Mouse (Mus musculus) intestine, postnatal 0 days (tissue): ENCODE results near the gene B3gnt3. TPM values are rescaled to one million over a fixed set of nuclear protein-coding genes. Genes with fewer than 3 reads are reported as not detected.
A peak's percentile ranks its signal among the peaks of the same experiment; 100 is the strongest.

Source experiments
- ATAC-seq: fragments of 200-750 bp; cut with Nextera tagmentation; 2 replicates; pipeline ENCODE4 v1.8.0; 2017; ENCODE audit warnings: mild to moderate bottlenecking, moderate TSS enrichment, moderate library complexity
- H3K27ac ChIP-seq: fragments of 300-500 bp; sonication (generic); 2 replicates; pipeline ENCODE4 v1.5.1; 2014; ENCODE audit warnings: mild to moderate bottlenecking, low read depth, low read length, moderate library complexity
- H3K27me3 ChIP-seq: fragments of 300-500 bp; sonication (generic); replicated peaks from 2 replicates; pipeline ENCODE4 v1.6.1; 2014; ENCODE audit warnings: low read length, mixed read lengths; ENCODE audit not compliant: control insufficient read depth, insufficient read depth
- H3K36me3 ChIP-seq: fragments of 300-500 bp; sonication (generic); 2 replicates; pipeline ENCODE4 v1.6.1; 2014; ENCODE audit warnings: mild to moderate bottlenecking, moderate library complexity; ENCODE audit not compliant: control insufficient read depth, insufficient read depth
- H3K4me1 ChIP-seq: fragments of 300-500 bp; sonication (generic); replicated peaks from 2 replicates; pipeline ENCODE4 v1.6.1; 2014; ENCODE audit warnings: antibody characterized with exemption, low read length, mixed read lengths; ENCODE audit not compliant: control insufficient read depth, insufficient read depth
- H3K4me2 ChIP-seq: fragments of 300-500 bp; sonication (generic); replicated peaks from 2 replicates; pipeline ENCODE4 v1.6.1; 2014; ENCODE audit warnings: low read depth, mild to moderate bottlenecking, moderate library complexity
- H3K4me3 ChIP-seq: fragments of 300-500 bp; sonication (generic); 2 replicates; pipeline ENCODE4 v1.5.1; 2014; ENCODE audit warnings: low read depth, low read length
- H3K9ac ChIP-seq: fragments of 300-500 bp; sonication (generic); 2 replicates; pipeline ENCODE4 v1.6.1; 2014; ENCODE audit warnings: mild to moderate bottlenecking, low read depth, low read length
- H3K9me3 ChIP-seq: fragments of 300-500 bp; sonication (generic); 2 replicates; pipeline ENCODE4 v1.6.1; 2016; ENCODE audit warnings: mixed run types; ENCODE audit not compliant: control insufficient read depth
- CTCF ChIP-seq: sonication (generic); IDR thresholded peaks from 2 replicates; pipeline ENCODE4 v1.5.1; 2016; ENCODE audit warnings: low read depth, mild to moderate bottlenecking, control low read depth, antibody characterized with exemption, moderate library complexity
- WGBS: fragments of 180-500 bp; shearing (Covaris S2); extraction: QIAGEN DNeasy Blood & Tissue Kit; methylation state at CpG from one replicate; pipeline ENCODE4 v1.1.7; 2014; 5-methylcytosine and 5-hydroxymethylcytosine counted together
- polyA plus RNA-seq: library from polyadenylated mRNA; unstranded; fragments of >200 nt; fragmentation: Nextera tagmentation; extraction: Ambion mirVana; gene quantifications from 2 replicates; pipeline ENCODE4 v1.2.1, GENCODE M21; 2015

The B3gnt3 gene
- polyA plus RNA-seq, 1 experiment from 2014 or later, result 33.5 TPM

DNA sequence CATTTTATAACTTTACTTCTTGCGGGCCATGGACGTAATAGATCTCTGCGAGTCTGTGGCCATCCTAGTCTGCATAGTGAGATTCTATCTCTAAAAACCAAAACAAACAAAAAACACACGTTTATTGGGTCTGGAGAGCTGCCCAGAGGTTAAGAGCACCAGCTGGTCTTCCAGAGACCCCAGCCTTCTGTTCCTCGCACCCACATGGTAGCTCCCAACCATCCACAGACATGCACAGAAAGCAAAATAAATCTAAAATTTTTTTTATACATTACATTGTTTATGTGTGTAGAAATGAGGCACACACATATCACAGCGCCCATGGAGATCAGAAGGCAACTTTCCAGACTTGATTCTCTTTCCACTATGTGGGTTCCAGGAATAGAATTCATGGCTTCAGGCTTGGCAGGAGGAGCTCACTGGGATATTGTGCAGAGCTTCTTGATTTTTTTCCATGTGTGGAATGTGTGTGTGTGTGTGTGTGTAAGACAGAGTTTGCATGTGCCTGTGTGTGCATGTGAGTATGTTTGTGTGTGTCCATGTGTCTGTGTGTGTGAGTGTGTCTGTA, 29.3 kb downstream of the B3gnt3 start:
- peaks cover 22% of the 10 kb centered on the region for H3K27me3 ChIP-seq
- H3K4me1 ChIP-seq, result 0 out of 2 replicates have a peak, but pooled peaks cover 6% of the 10 kb centered on the region
- no peak overlapping the region for H3K27ac ChIP-seq
- no peaks in the 10 kb centered on the region for H3K36me3 ChIP-seq
- no peak for TF ChIP-seq CTCF
- ATAC-seq, result no peak
- H3K9ac ChIP-seq, result no peak overlapping the region
- H3K4me3 ChIP-seq, result 0 out of 2 replicates have a peak overlapping the region, but pooled peaks have one; percentile 54
- no peaks in the 10 kb centered on the region for H3K9me3 ChIP-seq
- H3K4me2 ChIP-seq, result peak overlapping the region; percentile 97
- 63% methylated on average over 6 of the region's 6 CpGs for WGBS

DNA sequence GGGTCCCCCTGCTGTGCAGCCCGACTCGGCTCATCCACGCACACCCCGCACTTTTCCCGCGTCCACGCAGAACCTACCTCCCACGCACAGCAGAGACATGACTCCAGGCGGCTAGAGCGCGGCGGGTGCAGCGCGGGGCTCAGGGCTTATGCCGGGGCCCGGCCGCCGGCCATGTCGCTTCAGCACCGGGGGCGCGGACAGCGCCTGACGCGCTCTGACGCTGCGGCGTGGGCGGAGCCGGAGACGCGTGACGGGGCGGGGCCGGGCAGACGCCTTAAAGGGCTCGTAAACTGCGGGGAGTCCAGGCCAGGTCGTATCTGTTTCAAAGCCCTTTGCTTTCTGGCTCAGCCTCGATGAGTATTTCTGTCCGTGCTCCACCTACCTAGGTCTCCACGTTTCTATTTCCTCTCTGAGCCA, 30.0 kb downstream of the B3gnt3 start, which contains the start of gene Unc13a:
Unc13a (minus strand) TSS at position 209 of the 417 bp plus-strand sequence.
- peak within 1 kb of the TSS; percentile 54 for H3K4me3 ChIP-seq

DNA sequence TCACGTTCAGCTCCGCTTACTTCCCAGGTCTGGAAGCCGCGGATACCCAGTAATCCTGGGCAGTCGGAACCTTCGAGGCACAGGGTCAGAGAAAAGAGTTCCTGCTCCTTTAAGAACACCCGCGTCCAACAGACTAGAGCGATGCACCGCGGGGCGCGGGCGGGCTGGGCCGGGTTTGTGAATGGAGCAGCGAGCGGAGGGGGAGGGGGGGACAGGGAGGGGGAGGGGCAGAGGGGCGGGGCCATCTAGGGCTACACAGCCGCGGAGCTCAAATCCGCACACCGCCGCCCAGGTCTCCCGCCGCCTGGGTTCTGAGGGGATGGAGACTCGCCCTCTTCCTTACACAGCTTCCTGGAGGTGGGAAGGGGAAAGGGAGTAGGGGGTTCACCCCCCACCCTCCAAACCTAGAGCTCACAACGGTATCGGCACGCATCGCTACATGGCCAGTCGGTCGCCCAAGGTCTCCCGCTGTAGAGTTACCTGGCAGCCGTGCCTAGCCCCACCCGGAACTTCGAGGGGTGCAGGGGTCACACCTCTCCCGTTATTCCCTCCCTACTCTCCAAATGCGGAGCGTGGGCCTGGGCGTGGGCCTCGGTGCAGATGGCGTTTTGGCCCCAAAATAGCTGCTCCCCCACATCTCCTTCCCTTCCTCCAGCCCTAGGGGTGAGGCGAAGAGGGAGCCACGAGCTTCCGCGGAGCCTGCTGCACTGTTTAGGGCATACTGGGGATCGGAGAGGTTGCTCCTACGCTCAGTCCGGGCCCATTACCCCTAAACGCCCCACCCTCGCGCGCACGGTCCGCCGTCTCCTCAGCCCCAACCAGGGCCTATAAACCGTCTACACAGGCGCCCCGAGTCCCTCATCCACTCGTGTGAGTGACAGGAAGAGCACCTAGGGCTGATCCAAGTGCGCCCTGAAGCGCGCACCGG, 30.7 kb downstream of the B3gnt3 start:
- Histone ChIP-seq H3K27ac (no peak overlapping the region), H3K27me3 (peaks cover 31% of the 10 kb centered on the region), H3K4me1 (0 out of 2 replicates have a peak, but pooled peaks cover 6% of the 10 kb centered on the region), H3K4me3 (peak overlapping the region; percentile 54), H3K9ac (no peak overlapping the region), H3K4me2 (peak overlapping the region; percentile 97), H3K9me3 (no peaks in the 10 kb centered on the region), H3K36me3 (no peaks in the 10 kb centered on the region)
- no peak for TF ChIP-seq CTCF
- under 1% methylated on average over 55 of the region's 64 CpGs for WGBS
- ATAC-seq, result peak; percentile 15; the same call in 1 of the 2 replicates

More for the DNA sequence above, 30.0 kb downstream of the B3gnt3 start, which contains the start of gene Unc13a:
- Histone ChIP-seq H3K36me3 (no peaks in the 10 kb centered on the region), H3K4me2 (peak within 1 kb of the TSS; percentile 97), H3K27me3 (peaks cover 27% of the 10 kb centered on the region), H3K9ac (no peak within 1 kb of the TSS), H3K4me1 (0 out of 2 replicates have a peak, but pooled peaks cover 6% of the 10 kb centered on the region), H3K27ac (no peak within 1 kb of the TSS), H3K9me3 (no peaks in the 10 kb centered on the region)
- TF ChIP-seq CTCF, result no peak
- under 1% methylated on average over 42 of the region's 42 CpGs for WGBS
- ATAC-seq, result peak; percentile 59

DNA sequence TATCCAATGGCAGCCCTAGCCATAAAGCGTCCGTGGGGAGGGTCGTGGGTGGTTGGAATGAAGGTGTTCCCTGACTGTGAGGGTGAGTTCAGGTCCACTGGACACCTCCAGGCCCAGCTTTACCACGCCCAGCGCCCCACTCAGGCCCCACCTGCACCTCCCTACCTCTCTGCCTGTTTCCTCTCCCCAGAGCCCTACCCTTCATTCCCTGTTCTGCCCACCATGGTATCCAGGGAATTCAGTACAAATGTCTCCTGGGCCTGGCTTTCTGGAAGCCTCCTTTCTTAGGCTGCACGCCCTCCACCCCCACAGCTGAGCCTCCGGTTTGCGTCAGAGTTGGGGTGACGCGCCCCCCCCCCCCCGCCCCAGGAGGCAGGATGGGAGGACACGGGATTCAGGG, 31.4 kb downstream of the B3gnt3 start:
- Histone ChIP-seq H3K4me1 (0 out of 2 replicates have a peak, but pooled peaks cover 6% of the 10 kb centered on the region), H3K27ac (no peak overlapping the region), H3K27me3 (peaks cover 31% of the 10 kb centered on the region), H3K36me3 (no peaks in the 10 kb centered on the region), H3K9me3 (no peaks in the 10 kb centered on the region), H3K4me3 (peak overlapping the region; percentile 54), H3K9ac (no peak overlapping the region), H3K4me2 (peak overlapping the region; percentile 97)
- WGBS, result 11% methylated on average over 12 of the region's 12 CpGs
- no peak for TF ChIP-seq CTCF
- ATAC-seq, result no peak

DNA sequence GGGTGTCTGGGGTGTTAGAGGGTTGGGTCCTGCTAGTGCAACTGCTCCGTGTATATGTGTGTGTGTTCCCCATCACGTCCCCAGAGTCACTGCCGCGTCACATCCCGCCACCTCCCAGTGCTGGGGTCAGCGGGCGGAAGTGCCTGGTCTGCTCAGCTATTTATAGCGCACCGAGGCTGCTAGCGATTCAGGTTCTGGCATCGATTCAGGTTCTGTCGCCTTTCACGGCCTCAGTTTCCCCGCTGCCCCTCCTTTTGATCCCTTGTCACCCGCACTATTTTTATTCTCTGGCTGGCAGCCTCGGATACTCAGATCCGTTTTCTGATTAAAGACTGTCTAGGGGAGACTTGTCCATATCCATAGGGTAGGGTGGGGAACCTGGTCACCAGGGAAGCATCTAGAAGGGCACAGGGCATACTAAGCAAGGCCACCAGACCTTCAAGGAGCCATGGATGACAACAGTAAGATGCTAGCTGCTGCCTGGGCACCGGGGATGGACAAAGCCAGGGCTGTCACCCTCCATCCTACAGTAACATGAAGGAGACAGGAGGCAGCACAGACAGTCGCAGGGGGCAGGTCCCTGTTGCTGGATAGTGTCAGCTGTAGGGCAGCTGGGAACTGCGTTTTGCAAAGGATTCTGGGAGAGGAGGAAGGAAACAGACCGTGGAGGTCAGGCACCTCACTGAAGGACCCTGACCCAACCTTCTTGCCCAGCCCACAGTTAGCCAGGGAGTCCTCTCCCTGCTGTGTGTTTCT, 33.2 kb downstream of the B3gnt3 start:
- Histone ChIP-seq H3K4me3 (no peak overlapping the region), H3K9ac (no peak overlapping the region), H3K9me3 (no peaks in the 10 kb centered on the region), H3K4me1 (0 out of 2 replicates have a peak, but pooled peaks cover 6% of the 10 kb centered on the region), H3K4me2 (peak overlapping the region; percentile 37; the same call in 1 of the 2 replicates), H3K27me3 (peaks cover 31% of the 10 kb centered on the region), H3K27ac (no peak overlapping the region), H3K36me3 (no peaks in the 10 kb centered on the region)
- no peak for TF ChIP-seq CTCF
- no peak for ATAC-seq
- 2% methylated on average over 21 of the region's 21 CpGs for WGBS
